Mouse (Mus musculus): ENCODE measurements around the gene Polr2a. TPM values are rescaled to one million over a fixed set of nuclear protein-coding genes. Genes with fewer than 3 reads are reported as not detected.
"Not testable (repeated sequence)": the region's sequence is repeated elsewhere in the genome, so short reads cannot be mapped to it uniquely, and the experiment has no call there.

Gene Polr2a
- polyA plus RNA-seq, 3 experiments from 2014 or later: 27.3 to 28.4 (median 27.7) TPM

- ATAC-seq: no peak
Observed at GRCm38 (mm10) chr11:69752686-69753085, 5.8 kb downstream of the Polr2a start.

GRCm38 (mm10) chr11:69751635-69752034 lies 6.8 kb downstream of the Polr2a start:
- no peak for ATAC-seq

- ATAC-seq: not testable (repeated sequence)
Observed at GRCm38 (mm10) chr11:69731408-69731807, 27.0 kb downstream of the Polr2a start.

- ATAC-seq: no peak
Observed at GRCm38 (mm10) chr11:69729063-69729462, 29.4 kb downstream of the Polr2a start.

- no peak for ATAC-seq
Observed at GRCm38 (mm10) chr11:69725951-69726350, 32.5 kb downstream of the Polr2a start.

GRCm38 (mm10) chr11:69723074-69723473 lies 35.4 kb downstream of the Polr2a start:
- ATAC-seq: no peak

- ATAC-seq: no peak
Observed at GRCm38 (mm10) chr11:69720852-69721251, 37.6 kb downstream of the Polr2a start.

GRCm38 (mm10) chr11:69719423-69719822 lies 39.0 kb downstream of the Polr2a start:
- no peak for ATAC-seq

GRCm38 (mm10) chr11:69718661-69719060 lies 39.8 kb downstream of the Polr2a start:
- no peak for ATAC-seq

GRCm38 (mm10) chr11:69716953-69717352 lies 41.5 kb downstream of the Polr2a start:
- ATAC-seq: no peak

- no peak for ATAC-seq
Observed at GRCm38 (mm10) chr11:69715929-69716328, 42.5 kb downstream of the Polr2a start.

GRCm38 (mm10) chr11:69715482-69715881 lies 43.0 kb downstream of the Polr2a start:
- no peak for ATAC-seq

GRCm38 (mm10) chr11:69714636-69715329 lies 43.7 kb downstream of the Polr2a start:
- no peak for ATAC-seq

GRCm38 (mm10) chr11:69712954-69713672 lies 45.3 kb downstream of the Polr2a start:
- no peak for ATAC-seq

- no peak for ATAC-seq
Observed at GRCm38 (mm10) chr11:69711082-69711481, 47.4 kb downstream of the Polr2a start.

- no peak for ATAC-seq
Observed at GRCm38 (mm10) chr11:69710470-69710869, 48.0 kb downstream of the Polr2a start.

- no peak for ATAC-seq
Observed at GRCm38 (mm10) chr11:69709554-69710446, 48.6 kb downstream of the Polr2a start.

- ATAC-seq: no peak
Observed at GRCm38 (mm10) chr11:69708614-69709265, 49.7 kb downstream of the Polr2a start.

GRCm38 (mm10) chr11:69707873-69708381 lies 50.5 kb downstream of the Polr2a start:
- no peak for ATAC-seq

GRCm38 (mm10) chr11:69707480-69707847 lies 51.0 kb downstream of the Polr2a start:
- ATAC-seq: no peak

- ATAC-seq: no peak
Observed at GRCm38 (mm10) chr11:69706775-69707479, 51.5 kb downstream of the Polr2a start.

- ATAC-seq: no peak
Observed at GRCm38 (mm10) chr11:69704613-69705010, 53.8 kb downstream of the Polr2a start.
